Mouse (Mus musculus): Measurements from ENCODE around the gene Zfp420. TPM values are rescaled to one million over a fixed set of nuclear protein-coding genes. Genes with fewer than 3 reads are reported as not detected.
A peak's percentile ranks its signal among the peaks of the same experiment; 100 is the strongest.
"Not testable (repeated sequence)": the region's sequence is repeated elsewhere in the genome, so short reads cannot be mapped to it uniquely, and the experiment has no call there.

Zfp420 gene
- total and polyA plus RNA-seq, 2 experiments from 2014 or later: 12.1 to 17.8 TPM

- Histone ChIP-seq H3K9ac (replicated peaks; ENCODE audit: low read length) (peak overlapping the region; percentile 49), H3K36me3 (ENCODE audit: insufficient read depth, low read length) (no peaks in the 10 kb centered on the region), H3K4me3 (ENCODE audit: low read length) (peak overlapping the region; percentile 55), H3K9me3 (ENCODE audit: low read length) (no peaks in the 10 kb centered on the region), H3K27me3 (ENCODE audit: insufficient read depth, low read length) (no peaks in the 10 kb centered on the region), H3K4me1 (ENCODE audit: insufficient read depth, low read length) (0 out of 2 replicates have a peak, but pooled peaks cover 5% of the 10 kb centered on the region), H3K4me2 (ENCODE audit: low read depth, low read length) (peak overlapping the region; percentile 80), H3K27ac (no peak overlapping the region)
- DNase-seq (ENCODE audit: low spot score) (no peak), ATAC-seq (no peak)
- 59% methylated on average over 9 of the region's 9 CpGs for WGBS
- no peak for TF ChIP-seq CTCF (IDR thresholded peaks at IDR 0.05; ENCODE audit: low read depth)
Measured at GRCm38 (mm10) chr7:29852831-29853218, 7.0 kb upstream of the Zfp420 start.

DNA sequence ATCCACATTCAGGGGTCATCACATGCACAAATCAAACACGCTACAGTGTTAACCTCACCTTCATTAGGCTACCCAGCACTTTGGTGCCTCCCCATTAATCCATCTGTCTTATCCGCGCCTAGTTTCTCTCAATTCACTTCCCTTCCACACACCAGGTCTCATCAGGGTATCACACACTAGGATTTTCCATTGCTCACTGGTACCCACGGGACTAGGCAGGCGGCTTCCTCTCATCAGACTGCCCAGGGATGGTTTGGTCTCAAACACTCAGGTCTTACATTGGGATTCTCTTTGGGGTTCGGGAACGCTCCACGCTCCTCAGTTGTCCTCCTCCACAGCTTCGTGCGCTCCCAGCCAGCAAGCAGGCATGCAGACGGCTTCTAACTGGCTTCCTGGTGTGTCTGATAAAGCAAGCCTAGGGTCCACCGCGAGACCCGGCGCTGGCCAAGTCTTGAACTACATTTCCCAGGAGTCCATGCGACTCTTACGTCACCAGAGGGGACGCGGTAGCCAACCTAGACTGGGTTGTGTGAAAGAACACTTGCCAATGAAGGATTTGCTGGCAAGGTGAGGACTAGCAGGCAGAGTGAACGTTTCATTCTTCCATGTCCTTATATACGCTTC lies 6.4 kb upstream of the Zfp420 start, which contains the start of gene Zfp940:
Zfp940 (minus strand) TSS at position 451 of the 624 bp plus-strand sequence.
- TF ChIP-seq CTCF (IDR thresholded peaks at IDR 0.05; ENCODE audit: low read depth): peak; percentile 19; the same call in 1 of the 2 replicates
- Histone ChIP-seq H3K4me2 (ENCODE audit: low read depth, low read length) (peak within 1 kb of the TSS; percentile 80), H3K27ac (peak within 1 kb of the TSS; percentile 65), H3K4me3 (ENCODE audit: low read length) (peak within 1 kb of the TSS; percentile 55), H3K36me3 (ENCODE audit: insufficient read depth, low read length) (no peaks in the 10 kb centered on the region), H3K4me1 (ENCODE audit: insufficient read depth, low read length) (0 out of 2 replicates have a peak, but pooled peaks cover 5% of the 10 kb centered on the region), H3K9me3 (ENCODE audit: low read length) (no peaks in the 10 kb centered on the region), H3K27me3 (ENCODE audit: insufficient read depth, low read length) (no peaks in the 10 kb centered on the region), H3K9ac (replicated peaks; ENCODE audit: low read length) (peak within 1 kb of the TSS; percentile 49)
- WGBS: 1% methylated on average over 21 of the region's 21 CpGs
- peak; percentile 96 for DNase-seq (ENCODE audit: low spot score)
- ATAC-seq: peak; percentile 99

DNA sequence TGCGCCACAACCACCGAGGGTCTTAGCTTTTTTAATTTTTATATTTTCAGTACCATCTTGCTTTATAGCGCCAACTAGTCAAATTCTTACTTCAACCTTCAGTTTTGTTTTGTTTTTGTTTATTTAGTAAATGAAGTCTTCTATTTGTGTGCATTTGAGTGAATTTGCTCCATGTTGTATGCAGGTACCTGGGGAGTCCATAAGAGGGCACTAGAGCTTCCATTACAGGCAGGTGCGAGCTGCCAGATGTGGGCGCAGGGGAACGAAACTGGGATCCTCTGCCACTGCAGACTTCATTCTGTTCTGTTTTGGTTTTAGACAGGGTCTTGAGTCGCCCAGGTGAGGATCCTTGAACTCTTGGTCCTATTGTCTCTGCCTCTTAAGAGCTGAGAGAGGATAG lies 1.9 kb downstream of the Zfp420 start:
- ATAC-seq (no peak), DNase-seq (ENCODE audit: low spot score) (no peak)
- Histone ChIP-seq H3K27me3 (ENCODE audit: insufficient read depth, low read length) (no peaks in the 10 kb centered on the region), H3K4me1 (ENCODE audit: insufficient read depth, low read length) (peaks cover 8% of the 10 kb centered on the region), H3K9ac (replicated peaks; ENCODE audit: low read length) (no peak overlapping the region), H3K27ac (no peak overlapping the region), H3K4me2 (ENCODE audit: low read depth, low read length) (no peak overlapping the region), H3K36me3 (ENCODE audit: insufficient read depth, low read length) (no peaks in the 10 kb centered on the region), H3K9me3 (ENCODE audit: low read length) (no peaks in the 10 kb centered on the region), H3K4me3 (ENCODE audit: low read length) (no peak overlapping the region)
- peak; percentile 38 for TF ChIP-seq CTCF (IDR thresholded peaks at IDR 0.05; ENCODE audit: low read depth)
- 89% methylated on average over 7 of the region's 7 CpGs for WGBS

DNA sequence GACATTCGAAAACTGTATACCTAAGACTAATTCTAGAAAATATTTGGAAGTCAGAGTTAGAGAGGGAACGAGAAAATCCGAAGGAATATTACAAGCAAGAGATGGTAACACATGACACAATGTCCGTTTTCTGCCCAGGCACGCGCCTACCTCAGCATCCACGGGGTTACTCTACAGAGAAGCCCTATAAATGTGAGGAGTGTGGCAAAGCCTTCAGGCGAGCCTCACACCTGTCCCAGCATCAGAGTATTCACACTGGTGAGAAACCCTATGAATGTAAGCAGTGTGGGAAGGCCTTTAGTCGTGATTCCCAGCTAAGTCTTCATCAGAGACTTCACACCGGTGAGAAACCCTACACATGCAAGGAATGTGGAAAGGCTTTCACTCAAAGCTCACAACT lies 14.5 kb downstream of the Zfp420 start:
- H3K9ac ChIP-seq (replicated peaks; ENCODE audit: low read length): no peak overlapping the region
- peaks cover 24% of the 10 kb centered on the region for H3K36me3 ChIP-seq (ENCODE audit: insufficient read depth, low read length)
- no peak for TF ChIP-seq CTCF (IDR thresholded peaks at IDR 0.05; ENCODE audit: low read depth)
- no peak overlapping the region for H3K27ac ChIP-seq
- H3K4me1 ChIP-seq (ENCODE audit: insufficient read depth, low read length): no peaks in the 10 kb centered on the region
- H3K27me3 ChIP-seq (ENCODE audit: insufficient read depth, low read length): no peaks in the 10 kb centered on the region
- H3K9me3 ChIP-seq (ENCODE audit: low read length): peaks cover 17% of the 10 kb centered on the region
- no peak overlapping the region for H3K4me2 ChIP-seq (ENCODE audit: low read depth, low read length)
- no peak overlapping the region for H3K4me3 ChIP-seq (ENCODE audit: low read length)
- ATAC-seq (no peak), DNase-seq (ENCODE audit: low spot score) (no peak)
- 96% methylated on average over 10 of the region's 10 CpGs for WGBS

GRCm38 (mm10) chr7:29877561-29877960 lies 17.8 kb downstream of the Zfp420 start:
- not testable (repeated sequence) for H3K4me3 ChIP-seq (ENCODE audit: low read length)

DNA sequence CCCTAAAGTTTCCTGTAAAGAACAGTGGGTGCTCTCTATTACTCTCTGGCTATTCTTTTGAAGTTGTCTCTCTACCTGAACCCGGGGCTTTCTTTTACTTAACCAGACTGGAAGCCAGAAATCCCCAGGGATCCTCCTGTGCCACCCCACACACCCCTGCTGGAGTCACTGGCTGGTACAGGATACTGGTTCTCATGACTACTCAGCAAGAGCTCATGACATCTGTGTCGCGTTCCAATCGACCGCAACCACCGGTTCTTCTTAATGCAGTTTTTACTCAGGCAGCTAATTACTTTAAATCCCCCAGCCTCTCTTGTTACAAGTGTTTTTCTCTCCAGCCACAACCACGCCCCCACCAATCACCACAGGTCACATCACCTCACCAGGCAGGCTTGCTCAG lies 20.3 kb downstream of the Zfp420 start:
- H3K27me3 ChIP-seq (ENCODE audit: insufficient read depth, low read length): no peaks in the 10 kb centered on the region
- ATAC-seq: no peak
- H3K9me3 ChIP-seq (ENCODE audit: low read length): peaks cover 9% of the 10 kb centered on the region
- no peak overlapping the region for H3K4me3 ChIP-seq (ENCODE audit: low read length)
- WGBS: 81% methylated on average over 7 of the region's 7 CpGs
- H3K4me2 ChIP-seq (ENCODE audit: low read depth, low read length): no peak overlapping the region
- no peak for TF ChIP-seq CTCF (IDR thresholded peaks at IDR 0.05; ENCODE audit: low read depth)
- H3K4me1 ChIP-seq (ENCODE audit: insufficient read depth, low read length): no peaks in the 10 kb centered on the region
- H3K36me3 ChIP-seq (ENCODE audit: insufficient read depth, low read length): peaks cover 14% of the 10 kb centered on the region
- H3K27ac ChIP-seq: no peak overlapping the region
- H3K9ac ChIP-seq (replicated peaks; ENCODE audit: low read length): no peak overlapping the region
- DNase-seq (ENCODE audit: low spot score): no peak

More at GRCm38 (mm10) chr7:29877561-29877960, 17.8 kb downstream of the Zfp420 start:
- DNase-seq (ENCODE audit: low spot score); H3K4me1 ChIP-seq (ENCODE audit: insufficient read depth, low read length); H3K27ac ChIP-seq; H3K4me2 ChIP-seq (ENCODE audit: low read depth, low read length); H3K9ac ChIP-seq (replicated peaks; ENCODE audit: low read length); ATAC-seq; H3K27me3 ChIP-seq (ENCODE audit: insufficient read depth, low read length): not testable (repeated sequence)
- 93% methylated on average over 9 of the region's 9 CpGs for WGBS
- Histone ChIP-seq H3K9me3 (ENCODE audit: low read length) (peaks cover 15% of the 10 kb centered on the region), H3K36me3 (ENCODE audit: insufficient read depth, low read length) (peaks cover 24% of the 10 kb centered on the region)

DNA sequence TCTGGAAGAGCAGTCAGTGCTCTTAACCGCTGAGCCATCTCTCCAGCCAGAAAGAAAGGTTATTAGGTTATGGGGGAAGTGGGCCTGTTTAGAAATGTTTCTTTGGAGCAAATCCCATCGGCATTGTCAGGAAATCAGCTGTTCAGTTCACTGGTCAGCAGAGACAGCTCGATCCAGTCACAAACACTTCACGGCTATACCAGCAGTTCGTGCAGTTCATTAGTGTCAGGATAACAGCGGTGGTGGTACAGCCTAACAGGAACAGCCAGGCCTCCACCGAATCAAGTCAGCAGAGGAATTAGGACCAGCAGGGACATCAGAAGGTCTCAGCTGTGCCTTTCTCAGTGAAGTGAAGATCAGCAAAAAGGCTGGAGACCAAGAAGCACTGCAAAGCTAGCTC lies 21.1 kb downstream of the Zfp420 start:
- ATAC-seq: no peak
- 88% methylated on average over 7 of the region's 7 CpGs for WGBS

More for the DNA sequence above, 21.1 kb downstream of the Zfp420 start:
- H3K4me2 ChIP-seq (ENCODE audit: low read depth, low read length): no peak overlapping the region
- H3K9me3 ChIP-seq (ENCODE audit: low read length): 0 out of 2 replicates have a peak, but pooled peaks cover 2% of the 10 kb centered on the region
- H3K4me1 ChIP-seq (ENCODE audit: insufficient read depth, low read length): no peaks in the 10 kb centered on the region
- H3K9ac ChIP-seq (replicated peaks; ENCODE audit: low read length): no peak overlapping the region
- H3K27ac ChIP-seq: no peak overlapping the region
- peaks cover 5% of the 10 kb centered on the region for H3K36me3 ChIP-seq (ENCODE audit: insufficient read depth, low read length)
- no peak overlapping the region for H3K4me3 ChIP-seq (ENCODE audit: low read length)
- DNase-seq (ENCODE audit: low spot score): no peak
- H3K27me3 ChIP-seq (ENCODE audit: insufficient read depth, low read length): no peaks in the 10 kb centered on the region
- no peak for TF ChIP-seq CTCF (IDR thresholded peaks at IDR 0.05; ENCODE audit: low read depth)
